Mouse (Mus musculus): ENCODE measurements around the gene Sept6. TPM values are rescaled to one million over a fixed set of nuclear protein-coding genes. Genes with fewer than 3 reads are reported as not detected.
"Not testable (repeated sequence)": the region's sequence is repeated elsewhere in the genome, so short reads cannot be mapped to it uniquely, and the experiment has no call there.

Sept6 gene
- polyA plus RNA-seq, 1 experiment: 17.5 TPM

GRCm38 (mm10) chrX:36911343-36911742 lies 80.3 kb downstream of the Sept6 start:
- TF ChIP-seq CTCF (IDR thresholded peaks at IDR 0.05; ENCODE audit: control insufficient read depth, insufficient read depth, low read length) (no peak), POLR2A (IDR thresholded peaks at IDR 0.05; ENCODE audit: borderline replicate concordance, control insufficient read depth, low read depth, low read length) (no peak)
- H3K27ac ChIP-seq (ENCODE audit: control insufficient read depth, insufficient read depth, low read depth, low read length, poor library complexity): no peak overlapping the region
- H3K4me3 ChIP-seq (replicated peaks; ENCODE audit: control insufficient read depth, low read depth, low read length): no peak overlapping the region
- H3K4me1 ChIP-seq (ENCODE audit: control insufficient read depth, insufficient read depth, low read length): no peaks in the 10 kb centered on the region
- WGBS: 48% methylated on average over 12 of the region's 12 CpGs

- no peak overlapping the region for H3K27ac ChIP-seq (ENCODE audit: control insufficient read depth, insufficient read depth, low read depth, low read length, poor library complexity)
- no peaks in the 10 kb centered on the region for H3K4me1 ChIP-seq (ENCODE audit: control insufficient read depth, insufficient read depth, low read length)
- TF ChIP-seq POLR2A (IDR thresholded peaks at IDR 0.05; ENCODE audit: borderline replicate concordance, control insufficient read depth, low read depth, low read length) (no peak), CTCF (IDR thresholded peaks at IDR 0.05; ENCODE audit: control insufficient read depth, insufficient read depth, low read length) (no peak)
- no peak overlapping the region for H3K4me3 ChIP-seq (replicated peaks; ENCODE audit: control insufficient read depth, low read depth, low read length)
- 22% methylated on average over 5 of the region's 5 CpGs for WGBS
Observed at GRCm38 (mm10) chrX:36906539-36906938, 85.1 kb downstream of the Sept6 start.

GRCm38 (mm10) chrX:36903115-36903768 lies 88.4 kb downstream of the Sept6 start:
- WGBS: 13% methylated on average over 31 of the region's 32 CpGs
- Histone ChIP-seq H3K4me3 (replicated peaks; ENCODE audit: control insufficient read depth, low read depth, low read length) (peak overlapping the region; percentile 68), H3K4me1 (ENCODE audit: control insufficient read depth, insufficient read depth, low read length) (no peaks in the 10 kb centered on the region), H3K27ac (ENCODE audit: control insufficient read depth, insufficient read depth, low read depth, low read length, poor library complexity) (no peak overlapping the region)
- TF ChIP-seq POLR2A (IDR thresholded peaks at IDR 0.05; ENCODE audit: borderline replicate concordance, control insufficient read depth, low read depth, low read length) (peak; percentile 95), CTCF (IDR thresholded peaks at IDR 0.05; ENCODE audit: control insufficient read depth, insufficient read depth, low read length) (no peak)

- H3K4me1 ChIP-seq (ENCODE audit: control insufficient read depth, insufficient read depth, low read length): no peaks in the 10 kb centered on the region
- peak within 1 kb of the TSS; percentile 79 for H3K4me3 ChIP-seq (replicated peaks; ENCODE audit: control insufficient read depth, low read depth, low read length)
- WGBS: 16% methylated on average over 37 of the region's 47 CpGs
- H3K27ac ChIP-seq (ENCODE audit: control insufficient read depth, insufficient read depth, low read depth, low read length, poor library complexity): no peak within 1 kb of the TSS
- TF ChIP-seq CTCF (IDR thresholded peaks at IDR 0.05; ENCODE audit: control insufficient read depth, insufficient read depth, low read length) (no peak), POLR2A (IDR thresholded peaks at IDR 0.05; ENCODE audit: borderline replicate concordance, control insufficient read depth, low read depth, low read length) (no peak)
Observed at GRCm38 (mm10) chrX:36902321-36903114, 89.1 kb downstream of the Sept6 start, which contains the start of gene Nkrf. TSS of gene Nkrf (minus strand) at chrX:36902899.

GRCm38 (mm10) chrX:36901655-36902054 lies 89.9 kb downstream of the Sept6 start:
- TF ChIP-seq CTCF (IDR thresholded peaks at IDR 0.05; ENCODE audit: control insufficient read depth, insufficient read depth, low read length): no peak
- TF ChIP-seq POLR2A (IDR thresholded peaks at IDR 0.05; ENCODE audit: borderline replicate concordance, control insufficient read depth, low read depth, low read length): no peak
- WGBS: 39% methylated on average over 3 of the region's 3 CpGs
- Histone ChIP-seq H3K27ac (ENCODE audit: control insufficient read depth, insufficient read depth, low read depth, low read length, poor library complexity) (no peak overlapping the region), H3K4me3 (replicated peaks; ENCODE audit: control insufficient read depth, low read depth, low read length) (no peak overlapping the region), H3K4me1 (ENCODE audit: control insufficient read depth, insufficient read depth, low read length) (no peaks in the 10 kb centered on the region)

- H3K4me1 ChIP-seq (ENCODE audit: control insufficient read depth, insufficient read depth, low read length); H3K27ac ChIP-seq (ENCODE audit: control insufficient read depth, insufficient read depth, low read depth, low read length, poor library complexity); H3K4me3 ChIP-seq (replicated peaks; ENCODE audit: control insufficient read depth, low read depth, low read length): not testable (repeated sequence)
- TF ChIP-seq CTCF (IDR thresholded peaks at IDR 0.05; ENCODE audit: control insufficient read depth, insufficient read depth, low read length): peak; percentile 26; the same call in 1 of the 2 replicates
- 21% methylated on average over 1 of the region's 1 CpGs for WGBS
Observed at GRCm38 (mm10) chrX:36898931-36899330, 92.7 kb downstream of the Sept6 start.

- Histone ChIP-seq H3K27ac (ENCODE audit: control insufficient read depth, insufficient read depth, low read depth, low read length, poor library complexity) (no peak overlapping the region), H3K4me1 (ENCODE audit: control insufficient read depth, insufficient read depth, low read length) (no peaks in the 10 kb centered on the region), H3K4me3 (replicated peaks; ENCODE audit: control insufficient read depth, low read depth, low read length) (no peak overlapping the region)
- WGBS: 96% methylated on average over 1 of the region's 1 CpGs
- TF ChIP-seq POLR2A (IDR thresholded peaks at IDR 0.05; ENCODE audit: borderline replicate concordance, control insufficient read depth, low read depth, low read length): no peak
- TF ChIP-seq CTCF (IDR thresholded peaks at IDR 0.05; ENCODE audit: control insufficient read depth, insufficient read depth, low read length): peak; percentile 28; the same call in 1 of the 2 replicates
Observed at GRCm38 (mm10) chrX:36884719-36885118, 106.9 kb downstream of the Sept6 start.

- H3K27ac ChIP-seq (ENCODE audit: control insufficient read depth, insufficient read depth, low read depth, low read length, poor library complexity): peak overlapping the region; percentile 84
Observed at GRCm38 (mm10) chrX:36874704-36875128, 116.9 kb downstream of the Sept6 start.

More at GRCm38 (mm10) chrX:36874704-36875128, 116.9 kb downstream of the Sept6 start:
- 6% methylated on average over 31 of the region's 36 CpGs for WGBS
- TF ChIP-seq CTCF (IDR thresholded peaks at IDR 0.05; ENCODE audit: control insufficient read depth, insufficient read depth, low read length): no peak
- no peak for TF ChIP-seq POLR2A (IDR thresholded peaks at IDR 0.05; ENCODE audit: borderline replicate concordance, control insufficient read depth, low read depth, low read length)
- H3K4me1 ChIP-seq (ENCODE audit: control insufficient read depth, insufficient read depth, low read length): no peaks in the 10 kb centered on the region
- H3K4me3 ChIP-seq (replicated peaks; ENCODE audit: control insufficient read depth, low read depth, low read length): peak overlapping the region; percentile 77

Measured in bone marrow, adult 2 months (tissue).